Mouse (Mus musculus): ENCODE results near the gene Ccdc85c.
A peak's percentile ranks its signal among the peaks of the same experiment; 100 is the strongest.

Gene Ccdc85c

DNA sequence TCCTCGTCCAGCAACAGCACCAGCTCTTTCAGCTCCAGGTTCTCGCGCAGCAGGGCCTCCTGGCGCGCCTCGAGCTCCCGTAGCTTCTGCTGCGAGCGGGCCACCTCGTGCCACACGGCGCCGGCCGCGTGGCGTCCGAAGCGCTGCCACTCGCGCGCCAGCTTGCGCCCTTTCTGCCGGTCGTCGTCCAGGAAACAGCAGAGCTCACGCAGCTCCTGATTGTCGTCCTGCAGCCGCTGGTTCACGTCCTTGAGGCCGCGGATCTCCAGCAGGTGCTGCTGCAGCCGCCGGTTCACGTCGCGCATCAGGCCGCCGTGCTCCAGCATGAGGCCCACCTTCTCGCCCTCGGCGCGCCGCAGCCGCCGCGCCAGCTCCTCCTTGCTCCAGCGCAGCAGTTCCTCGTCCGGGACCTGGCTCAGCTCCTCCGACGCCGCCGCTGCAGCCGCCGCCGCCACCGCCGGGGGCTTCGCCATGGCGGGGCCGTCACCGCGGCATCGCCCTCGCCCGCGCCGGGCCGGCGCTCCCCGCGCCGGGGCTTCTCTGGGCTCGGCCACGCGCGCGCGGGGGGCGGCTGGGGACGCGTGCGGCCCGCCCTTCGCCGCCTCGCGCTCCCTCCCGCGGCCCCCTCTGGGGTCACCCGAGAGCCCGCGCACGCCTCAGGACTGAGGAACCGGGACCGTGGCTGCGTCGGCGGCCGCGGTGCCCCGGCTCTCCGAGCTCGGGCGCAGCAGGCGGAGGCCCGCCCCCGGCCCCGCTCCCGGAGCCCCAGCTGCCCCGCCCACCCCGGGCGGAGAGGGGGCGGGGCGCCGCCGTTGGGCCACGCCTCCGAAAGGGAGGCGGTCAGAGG lies at the start of gene Ccdc85c:
Gene Ccdc85c, minus strand, starts transcription at position 765 of the 847 bp plus-strand sequence.
- peak; percentile 52 to 58 for DNase-seq

- DNase-seq, result no peak
These were observed 44.9 kb upstream of the Ccdc85c start for GRCm38 (mm10) chr12:108320096-108320495.

DNA sequence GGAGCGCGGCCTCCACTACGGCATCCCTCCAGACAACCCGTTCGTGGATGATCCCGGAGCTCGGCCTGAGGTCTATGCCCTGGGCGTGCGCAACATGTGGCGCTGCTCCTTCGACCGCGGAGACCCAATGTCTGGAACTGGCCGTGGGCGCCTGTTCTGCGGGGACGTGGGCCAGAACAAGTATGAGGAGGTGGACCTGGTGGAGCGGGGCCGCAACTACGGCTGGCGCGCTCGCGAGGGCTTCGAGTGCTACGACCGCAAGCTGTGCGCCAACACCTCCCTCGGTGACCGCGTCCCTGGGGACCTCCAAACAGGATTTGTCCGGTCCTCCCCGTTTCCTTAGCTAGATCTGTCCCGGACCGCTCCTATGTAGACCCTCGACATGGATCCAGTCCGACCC lies 43.3 kb upstream of the Ccdc85c start:
- DNase-seq, result no peak

DNA sequence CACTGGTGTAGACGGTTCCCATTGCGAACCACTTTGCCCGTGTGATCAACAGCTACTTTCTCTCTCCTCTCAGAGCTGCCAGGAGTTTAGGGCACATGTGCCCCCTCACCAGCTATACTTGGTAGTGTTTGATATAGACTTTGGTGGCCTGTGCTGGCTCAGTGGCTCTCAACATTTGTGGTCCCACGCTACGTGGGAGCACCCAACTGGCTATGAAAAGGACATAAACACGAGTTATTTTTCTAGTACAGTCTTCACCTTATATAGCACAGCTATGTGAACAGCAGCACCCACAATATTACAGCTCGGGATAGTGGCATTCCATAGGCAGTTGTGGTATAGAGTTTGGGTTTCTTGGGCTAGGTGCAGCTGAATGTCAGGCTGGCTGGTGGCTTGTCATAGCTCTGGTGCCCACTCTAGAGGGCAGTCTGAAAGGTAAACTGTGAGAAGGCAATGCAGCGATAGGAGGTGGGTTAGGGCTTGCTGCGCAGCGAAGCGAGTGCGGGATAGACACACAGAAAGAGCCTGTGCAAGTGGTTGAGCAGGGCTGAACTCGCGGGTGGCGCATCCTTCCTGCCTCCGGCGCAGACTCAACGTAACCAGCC lies 42.7 kb upstream of the Ccdc85c start:
- DNase-seq, result no peak

GRCm38 (mm10) chr12:108317201-108317738 lies 42.0 kb upstream of the Ccdc85c start:
- no peak for DNase-seq

GRCm38 (mm10) chr12:108316655-108317054 lies 41.4 kb upstream of the Ccdc85c start:
- DNase-seq, result no peak

DNA sequence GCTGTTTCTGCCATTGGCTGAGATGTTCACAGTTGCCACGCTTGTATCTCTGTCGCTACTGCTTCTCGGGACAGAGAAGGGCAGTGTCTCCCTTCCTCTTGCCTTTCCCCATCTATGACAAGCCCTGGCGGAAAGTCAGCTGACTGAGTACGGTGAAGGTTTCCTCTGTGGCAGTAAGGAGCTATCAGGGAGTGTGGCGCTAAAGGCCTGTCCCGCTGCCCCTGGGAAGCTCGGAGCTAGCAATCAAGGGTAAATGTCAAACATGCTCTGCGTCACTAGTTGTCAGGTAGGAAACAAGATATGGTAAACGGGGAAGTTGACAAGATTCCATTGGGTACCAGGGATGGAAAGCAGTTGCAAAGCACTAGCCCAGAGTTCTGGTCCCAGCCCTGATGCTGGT lies 40.6 kb upstream of the Ccdc85c start:
- DNase-seq, result no peak

GRCm38 (mm10) chr12:108313244-108313772 lies 38.1 kb upstream of the Ccdc85c start:
- DNase-seq, result no peak

DNA sequence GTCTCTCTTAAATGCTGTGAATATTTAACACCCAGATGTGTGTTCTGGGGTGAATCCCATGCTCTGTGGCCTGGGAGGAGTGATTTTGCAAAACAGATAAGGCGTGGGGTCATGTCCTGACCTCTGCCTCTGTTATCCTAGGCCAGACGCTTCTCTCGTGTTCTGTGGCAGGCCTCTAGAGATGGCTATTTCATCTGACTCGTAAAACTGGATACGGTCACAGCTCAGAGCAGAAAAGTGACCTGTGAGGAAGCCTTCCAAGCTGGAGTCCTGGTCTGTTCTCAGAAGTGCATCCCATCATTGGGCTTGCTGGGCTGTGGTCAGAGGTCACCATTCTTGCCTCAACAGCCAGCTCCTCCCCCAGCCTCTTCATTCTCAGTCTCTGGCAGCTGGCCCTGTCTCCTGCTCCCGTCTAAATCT lies 37.2 kb upstream of the Ccdc85c start:
- no peak for DNase-seq

DNA sequence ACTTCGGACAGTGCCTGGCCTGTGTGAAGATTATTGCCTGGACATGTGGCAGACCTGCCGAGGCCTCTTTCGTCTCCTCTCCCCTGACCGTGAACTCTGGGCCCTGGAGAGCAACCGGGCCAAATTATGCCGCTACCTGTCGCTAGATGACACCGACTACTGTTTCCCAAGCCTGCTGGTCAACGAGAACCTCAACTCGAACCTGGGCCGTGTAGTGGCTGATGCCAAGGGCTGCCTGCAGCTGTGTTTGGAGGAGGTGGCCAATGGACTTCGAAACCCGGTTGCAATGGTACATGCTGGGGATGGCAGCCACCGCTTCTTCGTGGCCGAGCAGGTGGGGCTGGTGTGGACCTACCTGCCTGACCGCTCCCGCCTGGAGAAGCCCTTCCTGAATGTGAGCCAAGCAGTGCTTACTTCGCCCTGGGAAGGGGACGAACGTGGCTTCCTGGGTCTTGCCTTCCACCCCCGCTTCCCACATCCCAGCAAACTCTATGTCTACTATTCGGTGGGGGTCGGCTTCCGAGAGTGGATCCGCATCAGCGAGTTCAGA lies 36.6 kb upstream of the Ccdc85c start:
- no peak for DNase-seq

DNA sequence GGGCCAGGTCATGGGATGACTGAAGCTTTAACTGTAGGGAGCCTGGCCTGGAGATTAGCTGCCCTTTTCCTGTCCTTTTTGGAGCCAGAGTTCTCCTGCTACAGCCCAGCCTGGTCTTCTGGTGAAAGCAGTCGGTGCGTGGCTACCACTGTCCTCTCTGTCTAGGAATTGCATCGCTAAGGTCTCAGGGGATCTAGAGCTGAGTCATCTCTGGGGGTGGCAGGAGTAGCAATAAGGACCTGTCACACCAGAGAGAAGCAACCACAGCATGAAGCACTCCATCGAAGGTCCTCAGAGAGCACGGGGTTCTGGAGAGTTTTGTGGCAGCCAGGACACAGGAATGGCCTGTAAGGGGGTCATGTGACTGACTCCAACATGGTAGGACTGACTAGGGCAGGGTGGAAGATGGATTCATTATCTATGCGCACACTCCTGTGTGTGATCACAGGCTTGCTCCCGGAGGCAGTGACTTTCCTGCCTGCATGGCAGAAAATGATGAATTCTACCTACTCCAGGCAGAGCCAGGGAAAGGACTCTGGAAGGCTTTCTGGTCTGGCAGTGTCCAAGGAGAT lies 35.3 kb upstream of the Ccdc85c start:
- no peak for DNase-seq

DNA sequence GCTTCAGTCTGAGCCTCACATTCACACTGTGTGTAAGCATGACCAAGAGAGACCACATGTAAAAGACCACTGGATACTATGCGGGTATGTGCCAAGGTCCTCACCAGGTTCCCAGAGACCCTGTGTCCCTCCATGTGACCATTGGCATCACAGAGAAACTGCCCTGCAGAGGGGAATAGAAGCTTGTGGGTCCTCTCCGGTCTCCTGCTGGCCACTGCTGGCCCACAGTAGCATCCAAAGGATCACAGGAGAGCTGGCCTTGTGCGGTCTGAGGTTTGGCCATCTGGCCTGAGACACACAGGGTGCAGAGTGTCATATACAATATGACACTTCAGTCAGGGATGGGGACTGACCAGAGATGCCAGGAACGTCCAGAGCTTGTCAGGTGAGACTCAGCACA lies 34.8 kb upstream of the Ccdc85c start:
- DNase-seq, result no peak

DNA sequence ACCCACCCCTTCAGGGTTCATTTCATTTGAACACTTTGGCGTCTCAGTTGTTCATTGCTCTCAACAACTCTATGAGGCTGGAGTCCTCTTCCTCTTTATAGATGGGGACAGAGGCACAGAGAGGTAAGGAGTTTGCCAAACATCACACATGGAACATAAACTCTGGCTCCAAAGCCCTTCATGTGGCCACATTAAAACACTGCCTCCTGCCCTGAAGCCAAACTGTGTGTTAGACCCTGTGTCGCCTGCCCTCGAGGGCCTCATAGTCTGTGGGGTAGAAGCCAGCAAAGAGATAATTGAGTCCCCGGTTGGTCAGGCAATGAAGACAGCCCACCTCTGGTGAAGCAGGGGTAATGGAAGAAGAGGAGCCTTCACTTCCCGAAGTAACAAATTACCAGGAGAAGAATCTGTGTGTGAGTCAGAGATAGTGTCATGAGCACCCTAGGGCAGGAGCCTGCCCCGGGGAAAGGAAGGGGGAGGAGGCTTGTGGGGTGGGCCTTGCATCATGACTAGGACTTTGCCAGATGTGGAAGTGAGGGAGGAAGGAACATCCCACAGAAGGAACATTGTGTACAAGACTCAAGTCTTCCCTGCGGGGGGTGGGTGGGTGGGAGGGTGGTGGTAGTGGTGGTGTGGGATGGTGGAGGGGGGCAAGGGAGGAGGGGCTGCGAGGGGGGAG lies 34.0 kb upstream of the Ccdc85c start:
- DNase-seq, result no peak

GRCm38 (mm10) chr12:108308363-108308856 lies 33.2 kb upstream of the Ccdc85c start:
- DNase-seq, result no peak

GRCm38 (mm10) chr12:108307553-108307952 lies 32.3 kb upstream of the Ccdc85c start:
- DNase-seq, result peak; percentile 53 to 63

- no peak for DNase-seq
These were observed 30.9 kb upstream of the Ccdc85c start, which contains the start of gene Hhipl1 for GRCm38 (mm10) chr12:108305812-108306794. Gene Hhipl1, plus strand, starts transcription at chr12:108306270.

DNA sequence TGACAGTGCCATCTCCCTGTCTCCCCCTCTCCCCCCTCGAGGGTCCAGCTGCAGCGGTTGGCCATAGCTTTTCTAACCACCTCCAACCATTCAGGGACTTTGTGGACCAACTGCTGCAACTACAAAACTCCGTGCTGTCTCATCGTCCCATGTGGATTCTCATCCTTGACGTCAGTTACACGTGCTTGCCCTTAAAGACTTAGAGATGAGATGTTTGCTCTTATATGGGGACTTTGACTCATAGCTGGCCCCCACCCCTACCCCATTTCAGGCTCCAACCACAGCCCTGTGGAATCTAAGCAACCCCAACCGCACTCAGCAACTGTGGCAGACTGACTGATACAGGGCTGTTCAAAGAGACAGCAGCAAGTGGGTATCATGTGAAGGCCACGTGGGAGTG lies 29.9 kb upstream of the Ccdc85c start:
- DNase-seq, result no peak

DNA sequence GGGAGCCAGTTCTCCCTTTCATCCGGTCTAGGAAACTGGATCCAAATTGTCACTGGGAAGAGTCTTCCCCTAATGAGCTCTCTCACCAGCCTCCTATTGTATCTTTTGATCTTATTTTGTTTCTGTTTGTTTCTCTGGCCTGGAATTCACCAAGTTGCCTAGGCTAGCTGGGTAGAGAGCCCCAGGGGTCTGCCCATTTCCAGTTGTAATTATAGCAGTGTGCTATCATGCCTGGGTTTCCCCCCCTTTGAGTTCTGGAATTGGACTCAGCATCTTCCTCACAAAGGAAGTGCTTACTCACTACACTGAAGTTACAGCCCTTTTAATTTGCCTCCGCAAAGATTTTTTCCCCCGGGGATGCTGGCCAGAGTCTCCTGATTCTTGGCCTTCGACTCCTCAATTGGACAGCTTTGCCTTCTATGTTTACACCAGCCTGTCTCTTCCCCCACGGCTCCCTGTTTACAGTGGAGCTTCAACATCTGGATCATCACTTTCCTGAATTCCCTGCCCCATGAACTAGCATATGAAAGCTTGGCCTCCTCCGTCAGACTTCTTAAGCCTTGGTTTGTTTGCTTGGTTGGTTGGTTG lies 28.6 kb upstream of the Ccdc85c start:
- no peak for DNase-seq

- DNase-seq, result no peak
These were observed 25.8 kb upstream of the Ccdc85c start for GRCm38 (mm10) chr12:108301006-108301405.

- DNase-seq, result no peak
These were observed 21.8 kb upstream of the Ccdc85c start for GRCm38 (mm10) chr12:108297033-108297432.

GRCm38 (mm10) chr12:108294620-108295019 lies 19.4 kb upstream of the Ccdc85c start:
- no peak for DNase-seq
